Mouse (Mus musculus): ENCODE data around the gene Tmprss6.
A peak's percentile ranks its signal among the peaks of the same experiment; 100 is the strongest.

Gene Tmprss6

DNA sequence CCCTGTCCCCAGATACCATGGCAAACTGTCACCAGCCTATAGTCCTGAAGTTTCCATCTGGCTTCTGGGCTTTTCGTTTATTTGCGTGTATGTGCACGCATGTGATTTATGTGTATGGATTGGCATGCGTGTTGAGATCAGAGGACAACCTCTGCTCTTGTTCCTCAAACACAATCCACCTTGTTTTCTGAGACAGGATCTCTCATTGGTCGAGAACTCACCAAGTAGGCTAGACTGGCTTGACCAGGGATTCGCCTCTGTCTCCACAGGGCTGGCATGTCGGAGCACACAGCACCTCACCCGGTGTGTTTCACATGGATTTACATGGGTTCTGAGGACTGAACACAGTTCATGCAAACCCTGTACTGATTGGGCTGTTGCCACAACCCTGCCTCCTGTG, 54.3 kb downstream of the Tmprss6 start:
- no peak for DNase-seq (ENCODE audit: low spot score)

DNA sequence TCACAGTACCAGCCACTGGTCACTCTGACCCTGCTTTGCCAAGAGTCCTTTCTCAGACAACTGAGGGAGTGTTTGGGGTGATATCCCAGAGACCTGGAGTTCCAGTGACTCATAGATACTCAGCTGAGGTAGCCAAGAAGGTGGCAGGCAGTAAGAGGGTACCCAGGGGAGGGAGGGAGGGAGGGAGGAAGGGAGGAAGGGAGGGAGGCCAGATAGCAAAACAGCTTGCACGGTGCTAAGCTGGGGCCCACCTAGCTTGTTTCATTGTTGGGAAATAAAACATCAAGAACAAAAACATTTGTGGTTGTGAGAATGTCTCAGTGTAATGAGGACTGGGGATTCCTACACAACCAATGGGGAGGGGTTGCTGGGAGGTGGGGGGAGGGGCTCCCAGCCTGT, 54.7 kb downstream of the Tmprss6 start:
- no peak for DNase-seq (ENCODE audit: low spot score)

DNA sequence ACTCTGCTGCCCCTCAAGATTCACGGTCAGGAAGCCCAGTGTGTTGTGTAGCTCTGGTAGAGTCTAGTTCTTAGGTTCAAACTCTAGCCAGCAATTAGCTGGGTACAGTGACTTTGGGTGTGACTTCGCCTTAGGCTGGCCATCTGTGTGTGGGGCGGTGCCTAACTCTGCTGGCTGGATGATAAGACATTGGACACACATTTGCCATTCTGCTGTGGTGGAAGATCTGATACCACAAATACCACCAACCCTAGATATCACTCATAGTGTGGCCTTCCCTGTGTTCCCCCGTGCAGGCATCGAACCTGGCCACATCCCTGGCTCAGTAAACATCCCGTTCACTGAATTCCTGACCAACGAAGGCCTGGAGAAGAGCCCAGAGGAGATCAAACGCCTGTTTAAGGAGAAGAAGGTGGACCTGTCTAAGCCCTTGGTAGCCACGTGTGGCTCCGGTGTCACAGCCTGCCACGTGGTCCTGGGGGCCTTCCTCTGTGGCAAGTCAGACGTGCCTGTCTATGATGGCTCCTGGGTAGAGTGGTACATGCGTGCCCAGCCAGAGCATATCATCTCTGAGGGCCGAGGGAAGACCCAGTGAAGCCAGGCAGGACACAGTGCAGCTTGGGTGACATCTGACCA, 55.2 kb downstream of the Tmprss6 start:
- no peak for DNase-seq (ENCODE audit: low spot score)

DNA sequence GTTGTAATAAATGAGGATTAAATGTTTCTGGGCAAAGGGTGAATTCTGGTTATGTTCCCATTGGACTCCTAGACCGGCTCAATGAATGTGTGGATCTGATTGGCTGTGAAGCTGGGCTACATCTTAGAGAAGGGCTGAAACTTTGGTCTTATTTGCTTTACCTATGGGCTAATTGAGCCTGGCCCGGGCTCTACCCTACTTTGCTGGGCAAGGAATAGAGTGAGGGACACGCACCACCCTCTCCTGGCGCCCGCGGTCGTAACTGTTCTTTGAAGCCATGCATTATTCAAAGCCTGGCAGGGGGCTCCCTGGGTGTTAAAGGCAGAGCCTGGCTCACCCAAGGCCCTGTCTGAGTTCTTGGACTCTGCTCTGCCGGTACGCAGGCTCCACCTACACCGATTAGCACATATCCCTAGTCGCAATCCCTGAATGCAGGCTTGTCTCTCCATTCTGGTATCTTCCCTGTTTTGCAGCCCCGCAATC, 58.8 kb downstream of the Tmprss6 start:
- DNase-seq (ENCODE audit: low spot score), result no peak

DNA sequence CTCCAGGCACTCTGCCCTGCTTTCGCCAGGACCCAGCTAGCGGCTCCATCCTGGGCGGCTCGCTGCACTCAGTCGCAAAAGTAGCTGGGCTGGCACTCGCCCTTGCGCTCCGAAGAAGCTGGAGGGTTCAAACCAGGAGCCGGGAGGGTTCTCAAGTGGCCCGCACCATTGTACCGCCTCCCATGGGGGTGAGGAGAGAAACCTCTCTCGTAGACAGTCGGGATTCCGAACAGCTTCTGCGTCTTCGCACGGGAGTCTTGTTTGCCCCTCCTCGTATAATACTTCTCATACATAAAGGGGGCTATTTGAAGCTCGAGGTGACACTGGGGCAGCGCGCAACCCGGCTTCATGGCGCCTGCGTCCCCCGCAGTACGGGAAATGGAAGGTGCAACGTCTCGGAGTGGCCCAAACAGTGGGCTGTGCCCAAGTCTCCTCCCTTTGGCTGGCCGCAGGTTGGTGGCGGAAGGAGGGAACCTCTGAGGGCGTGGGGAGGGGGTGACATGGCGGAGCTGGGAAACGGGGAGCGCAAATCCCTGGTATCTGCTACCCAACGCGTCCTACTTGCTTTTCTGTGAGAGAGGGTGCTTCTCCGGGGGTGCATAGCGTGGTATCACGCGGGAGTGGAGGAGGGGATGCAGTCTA, 62.0 kb downstream of the Tmprss6 start, which contains the start of gene Mpst:
Mpst (plus strand) TSS at position 124 of the 642 bp plus-strand sequence.
- peak; percentile 89 for DNase-seq (ENCODE audit: low spot score)

DNA sequence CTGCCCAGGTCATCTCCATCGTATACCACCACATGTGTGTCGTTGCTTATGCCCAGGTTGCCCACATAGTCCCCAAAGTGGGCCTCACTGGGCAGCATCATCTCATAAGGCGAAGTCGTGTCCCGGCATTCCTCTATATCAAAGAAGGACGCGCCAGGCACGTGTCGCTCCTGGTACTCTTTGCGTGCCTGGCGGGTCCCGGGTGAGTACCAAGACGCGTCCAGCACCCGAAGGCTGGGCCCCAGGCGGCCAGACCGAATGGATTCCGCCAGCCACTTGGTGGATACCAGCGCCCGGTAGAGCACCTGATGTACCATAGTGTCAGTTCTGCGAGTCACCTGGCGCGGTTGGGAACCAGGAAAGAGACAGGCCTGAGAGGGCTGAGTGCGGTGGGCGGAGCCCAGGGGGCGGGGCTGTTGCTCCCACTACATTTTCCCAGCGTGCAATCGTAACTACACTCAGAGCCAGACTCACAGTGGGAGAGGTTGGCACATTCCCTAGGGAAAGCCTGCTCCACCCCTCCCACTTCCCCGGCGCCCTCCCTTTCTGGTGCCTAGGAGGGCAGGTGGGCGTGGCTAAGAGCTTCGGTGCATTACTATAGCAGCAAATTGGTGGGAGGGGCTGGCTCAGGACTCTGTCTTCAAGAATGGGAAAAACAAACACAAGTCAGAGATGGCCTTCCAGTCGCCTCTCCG, 62.8 kb downstream of the Tmprss6 start, which contains the start of gene Tst:
Tst (minus strand) TSS at position 391 of the 695 bp plus-strand sequence.
- DNase-seq (ENCODE audit: low spot score), result peak; percentile 92

DNA sequence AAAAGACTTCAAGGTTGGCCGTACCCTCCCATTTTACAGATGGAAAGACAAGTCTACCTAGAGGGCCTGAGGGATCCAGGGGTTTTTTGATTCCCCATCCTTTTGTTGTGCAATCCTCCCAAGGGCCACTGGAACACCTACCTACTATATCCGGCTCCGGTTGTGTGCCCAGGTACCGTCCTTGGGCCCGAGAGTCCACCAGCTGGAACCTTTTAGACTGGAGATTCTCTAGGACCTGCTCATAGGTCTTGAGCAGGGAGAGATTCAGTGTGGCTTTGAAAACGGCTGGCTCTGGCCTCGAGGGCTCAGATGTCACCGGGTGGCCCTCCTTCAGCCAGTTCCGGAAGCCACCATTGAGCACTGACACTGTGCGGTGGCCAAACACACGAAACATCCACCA, 63.3 kb downstream of the Tmprss6 start:
- no peak for DNase-seq (ENCODE audit: low spot score)

DNA sequence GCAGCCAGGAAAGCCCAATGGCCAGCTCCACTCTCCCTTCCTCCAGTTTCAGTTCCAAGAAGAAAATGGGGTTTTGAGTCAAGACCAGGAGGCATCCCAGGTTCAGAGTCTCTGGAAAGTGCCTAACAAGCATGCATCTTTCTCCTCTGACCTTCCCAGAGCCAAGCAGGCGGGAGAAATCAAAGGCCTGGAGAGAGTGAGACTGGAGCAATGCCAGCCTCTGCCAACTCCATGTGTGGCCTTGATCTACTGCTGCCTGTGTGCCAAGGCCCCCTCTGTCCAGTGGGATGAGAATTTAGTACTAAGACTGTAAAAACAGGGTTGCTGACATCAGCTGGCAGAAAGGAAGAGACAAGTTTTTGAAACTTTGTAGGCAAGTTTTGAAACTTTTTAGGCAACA, 64.5 kb downstream of the Tmprss6 start:
- no peak for DNase-seq (ENCODE audit: low spot score)

DNA sequence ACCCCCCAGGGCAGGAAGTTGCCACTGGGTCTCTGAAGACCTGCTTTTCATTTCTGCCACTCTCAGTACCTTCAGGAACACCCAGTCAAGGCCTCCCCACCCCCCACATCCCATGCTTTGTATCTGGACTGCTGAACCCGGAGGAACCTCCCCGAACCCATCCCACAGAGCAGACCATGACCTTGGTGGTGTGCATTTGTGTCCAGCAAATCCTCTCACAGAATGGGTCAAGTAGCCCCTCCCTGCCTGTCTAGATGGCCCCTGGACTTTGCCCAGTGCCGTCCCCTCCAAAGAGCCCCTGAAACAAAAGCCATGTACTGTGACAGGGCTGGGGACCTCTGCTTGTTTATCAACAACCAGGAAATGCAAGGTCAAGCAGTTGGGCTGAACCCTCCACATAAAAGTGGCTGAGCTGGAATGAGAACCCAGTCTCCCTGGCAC, 65.1 kb downstream of the Tmprss6 start:
- no peak for DNase-seq (ENCODE audit: low spot score)

DNA sequence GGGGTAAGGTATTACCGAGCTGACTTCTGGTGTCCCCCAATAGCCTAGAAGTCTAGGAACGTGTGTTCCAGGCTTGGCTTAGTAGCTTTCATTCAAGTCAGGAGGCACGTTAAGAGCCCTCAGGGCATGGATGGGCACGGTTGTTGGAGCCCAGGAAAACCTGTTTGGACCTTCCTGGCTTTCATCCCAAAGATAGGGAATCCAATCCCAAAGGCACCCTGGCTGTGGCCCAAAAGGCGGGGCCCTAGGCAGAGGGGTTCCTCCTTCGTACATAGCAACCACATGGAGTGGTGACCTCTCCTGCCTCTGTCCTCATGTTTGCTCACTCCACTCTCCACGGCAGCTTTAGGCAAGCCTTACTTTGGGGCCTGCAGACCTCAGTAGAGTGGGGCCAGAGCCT, 66.0 kb downstream of the Tmprss6 start:
- DNase-seq (ENCODE audit: low spot score), result no peak

DNA sequence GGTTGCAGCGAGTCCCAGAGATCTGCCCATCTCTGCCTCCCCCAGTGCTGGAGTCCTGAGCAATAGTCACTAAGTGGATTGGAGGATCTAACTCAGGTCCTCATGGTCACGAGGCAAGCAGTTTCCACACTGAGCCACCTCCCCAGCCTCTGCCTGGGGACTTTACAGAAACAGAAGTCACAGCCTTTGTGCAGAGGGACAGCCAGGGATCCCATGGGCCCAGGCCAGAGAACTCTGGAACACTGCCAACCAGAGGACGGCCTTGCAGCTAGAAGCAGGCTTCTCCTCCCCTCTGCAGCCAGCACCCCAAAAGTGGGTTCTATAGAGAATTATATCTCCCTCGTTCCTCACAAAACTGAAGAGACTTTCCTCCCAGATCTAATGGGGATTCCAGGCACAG, 66.5 kb downstream of the Tmprss6 start:
- peak; percentile 77 for DNase-seq (ENCODE audit: low spot score)

DNA sequence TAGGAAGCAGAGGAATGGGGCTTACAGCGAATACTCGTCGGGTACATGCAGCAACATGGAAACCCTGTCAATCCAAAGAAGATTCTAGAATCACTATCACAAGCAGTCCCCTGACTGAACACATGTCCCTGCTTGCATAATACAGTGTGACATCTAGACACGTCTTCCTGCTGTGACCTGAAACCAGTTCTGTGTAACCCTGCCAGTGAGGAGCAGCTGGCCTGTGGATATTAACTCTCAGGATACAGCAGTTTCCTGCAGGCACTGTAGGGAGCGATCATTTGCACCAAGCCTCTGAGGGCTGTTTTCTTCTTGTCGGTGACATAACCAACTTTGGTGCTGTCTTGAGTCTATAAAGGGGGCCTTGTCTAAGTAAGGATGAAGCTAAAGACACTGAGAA, 67.1 kb downstream of the Tmprss6 start:
- no peak for DNase-seq (ENCODE audit: low spot score)

DNA sequence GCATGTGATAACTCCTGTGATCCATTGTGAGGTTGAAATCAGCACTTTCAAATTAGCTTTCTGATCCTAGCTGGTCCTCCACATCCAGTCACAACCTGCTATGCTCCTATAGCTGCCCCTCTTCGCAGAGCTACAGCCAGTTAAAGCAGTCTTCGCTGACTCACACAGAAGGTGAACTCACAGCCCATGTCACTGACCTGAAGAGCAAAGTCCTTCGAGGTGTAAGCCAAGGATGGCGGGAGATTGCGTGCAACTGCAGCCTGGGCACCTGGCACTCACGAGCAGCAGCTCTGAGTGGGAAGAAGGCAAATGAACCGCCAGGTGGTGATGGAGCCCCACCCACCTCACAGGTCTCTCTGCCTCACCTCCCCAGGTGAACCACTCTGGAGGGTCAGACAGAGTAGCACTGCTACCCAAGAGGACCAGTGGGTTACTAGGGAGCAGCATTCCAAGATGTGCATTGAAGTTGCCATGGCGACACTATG, 72.9 kb downstream of the Tmprss6 start, which contains the start of gene Tex33:
Tex33 (minus strand) TSS at position 435 of the 485 bp plus-strand sequence.
- no peak for DNase-seq (ENCODE audit: low spot score)

DNA sequence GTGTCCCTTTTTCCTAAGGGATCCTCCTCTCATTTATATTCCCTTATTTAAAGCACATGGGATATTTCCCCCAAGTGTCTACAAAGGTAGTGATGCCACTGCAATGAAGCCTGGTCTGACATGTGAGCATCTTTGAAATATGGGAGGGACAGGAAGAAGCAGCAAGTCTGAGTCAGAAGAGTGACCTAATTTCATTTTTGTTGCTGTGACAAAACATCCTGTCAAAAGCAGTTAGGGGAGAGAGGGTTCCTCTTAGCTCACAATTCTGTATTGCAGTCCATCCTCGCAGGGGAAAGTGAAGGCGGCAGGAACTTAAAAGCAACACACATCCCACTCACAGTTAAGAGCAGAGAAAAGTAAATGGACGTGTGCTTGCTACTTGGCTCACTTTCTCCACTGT, 77.6 kb downstream of the Tmprss6 start:
- no peak for DNase-seq (ENCODE audit: low spot score)

Measured in layer of hippocampus, adult 11-12 months (tissue).